Mouse (Mus musculus) spleen, adult 2 months (tissue): ENCODE data around the gene Mapk3. TPM values are rescaled to one million over a fixed set of nuclear protein-coding genes. Genes with fewer than 3 reads are reported as not detected.
A peak's percentile ranks its signal among the peaks of the same experiment; 100 is the strongest.

Experiments used
- DNase-seq, 2 experiments: peaks; one replicate each; pipeline versions ENCODE4 v3.0.0 to v3.0.0-alpha.2; 2012 to 2021; ENCODE audit warnings: low spot score in 2 of 2, low read depth in 1 of 2
- H3K27ac ChIP-seq: fragments of 200-500 bp; 2 replicates; pipeline ENCODE4 v1.5.1; 2012; ENCODE audit warnings: low read length, inconsistent platforms; ENCODE audit not compliant: insufficient read depth
- H3K27me3 ChIP-seq: fragments of 200-500 bp; 2 replicates; pipeline ENCODE4 v1.6.1; 2012; ENCODE audit warnings: mild to moderate bottlenecking, moderate library complexity, low read length, inconsistent platforms; ENCODE audit not compliant: control insufficient read depth, insufficient read depth
- H3K36me3 ChIP-seq: fragments of 200-500 bp; 2 replicates; pipeline ENCODE4 v1.6.1; 2012; ENCODE audit warnings: mild to moderate bottlenecking, low read length, inconsistent platforms; ENCODE audit not compliant: control insufficient read depth, insufficient read depth
- H3K4me1 ChIP-seq: fragments of 200-500 bp; 2 replicates; pipeline ENCODE4 v1.6.1; 2011; ENCODE audit warnings: inconsistent platforms; ENCODE audit not compliant: control insufficient read depth, insufficient read depth, insufficient read length
- H3K4me3 ChIP-seq: fragments of 200-500 bp; 2 replicates; pipeline ENCODE4 v1.5.1; 2011; ENCODE audit warnings: mild to moderate bottlenecking, inconsistent platforms; ENCODE audit not compliant: insufficient read depth, insufficient read length; ENCODE audit errors: extremely low read depth
- CTCF ChIP-seq: fragments of 200-500 bp; IDR thresholded peaks from 2 replicates; pipeline ENCODE4 v1.5.1; 2011; ENCODE audit warnings: mild to moderate bottlenecking, inconsistent platforms; ENCODE audit not compliant: insufficient read depth, insufficient read length, insufficient replicate concordance; ENCODE audit errors: extremely low read depth
- POLR2A ChIP-seq: fragments of 200-500 bp; IDR thresholded peaks from 2 replicates; pipeline ENCODE4 v1.6.1; 2011; ENCODE audit warnings: low read depth, low read length, inconsistent platforms
- WGBS: fragments of 180-500 bp; shearing (Covaris S2); methylation state at CpG from one replicate; pipeline ENCODE4 v1.1.7; 2018; 5-methylcytosine and 5-hydroxymethylcytosine counted together
- polyA plus RNA-seq: library from polyadenylated mRNA; depleted of rRNA; stranded (reverse); fragments of >200 nt; gene quantifications from 2 replicates; pipeline ENCODE4 v1.2.3, GENCODE M21; 2012

Gene Mapk3
- polyA plus RNA-seq, 1 experiment, result 108 TPM

- H3K4me3 ChIP-seq, result peak within 1 kb of the TSS; percentile 95
- no peak for DNase-seq
- H3K27ac ChIP-seq, result peak within 1 kb of the TSS; percentile 97
- H3K4me1 ChIP-seq, result peaks cover 9% of the 10 kb centered on the region; the same call in 1 of the 2 replicates
- 38% methylated on average over 20 of the region's 21 CpGs for WGBS
- no peak for TF ChIP-seq CTCF
- TF ChIP-seq POLR2A, result no peak
- no peaks in the 10 kb centered on the region for H3K27me3 ChIP-seq
- peaks cover 16% of the 10 kb centered on the region for H3K36me3 ChIP-seq
Measured at GRCm38 (mm10) chr7:126797411-126798126, 38.2 kb downstream of the Mapk3 start, which contains the start of gene Fam57b. Gene Fam57b (plus strand): TSS chr7:126797668.

- TF ChIP-seq CTCF (no peak), POLR2A (no peak)
- Histone ChIP-seq H3K4me1 (peaks cover 9% of the 10 kb centered on the region; the same call in 1 of the 2 replicates), H3K36me3 (peaks cover 16% of the 10 kb centered on the region), H3K27me3 (no peaks in the 10 kb centered on the region), H3K27ac (peak overlapping the region; percentile 97), H3K4me3 (peak overlapping the region; percentile 95)
- WGBS, result 2% methylated on average over 40 of the region's 40 CpGs
- DNase-seq, result peak in 1 of 2 experiments; percentile 28
Measured at GRCm38 (mm10) chr7:126798127-126799049, 39.0 kb downstream of the Mapk3 start.

GRCm38 (mm10) chr7:126799050-126799467 lies 39.7 kb downstream of the Mapk3 start:
- Histone ChIP-seq H3K27me3 (no peaks in the 10 kb centered on the region), H3K27ac (peak overlapping the region; percentile 97), H3K36me3 (peaks cover 16% of the 10 kb centered on the region), H3K4me3 (peak overlapping the region; percentile 95), H3K4me1 (peaks cover 9% of the 10 kb centered on the region; the same call in 1 of the 2 replicates)
- TF ChIP-seq CTCF (no peak), POLR2A (peak; percentile 97)
- WGBS, result 1% methylated on average over 29 of the region's 36 CpGs
- peak; percentile 96 to 97 for DNase-seq

- peak in 1 of 2 experiments; percentile 31 for DNase-seq
- WGBS, result 8% methylated on average over 37 of the region's 38 CpGs
- peak overlapping the region; percentile 69 for H3K4me3 ChIP-seq
Measured at GRCm38 (mm10) chr7:126799468-126800268, 40.3 kb downstream of the Mapk3 start.

GRCm38 (mm10) chr7:126800269-126801056 lies 41.1 kb downstream of the Mapk3 start:
- H3K27ac ChIP-seq, result peak overlapping the region; percentile 90; the same call in 1 of the 2 replicates
- 80% methylated on average over 5 of the region's 5 CpGs for WGBS

More at GRCm38 (mm10) chr7:126799468-126800268, 40.3 kb downstream of the Mapk3 start:
- TF ChIP-seq CTCF, result peak; percentile 44; the same call in 1 of the 2 replicates
- peak; percentile 57 for TF ChIP-seq POLR2A
- peaks cover 16% of the 10 kb centered on the region for H3K36me3 ChIP-seq
- H3K27me3 ChIP-seq, result no peaks in the 10 kb centered on the region
- peak overlapping the region; percentile 90 for H3K27ac ChIP-seq
- peaks cover 9% of the 10 kb centered on the region; the same call in 1 of the 2 replicates for H3K4me1 ChIP-seq

More at GRCm38 (mm10) chr7:126800269-126801056, 41.1 kb downstream of the Mapk3 start:
- H3K4me3 ChIP-seq, result no peak overlapping the region
- no peak for DNase-seq
- no peaks in the 10 kb centered on the region for H3K27me3 ChIP-seq
- TF ChIP-seq CTCF (no peak), POLR2A (no peak)
- H3K4me1 ChIP-seq, result peaks cover 9% of the 10 kb centered on the region; the same call in 1 of the 2 replicates
- H3K36me3 ChIP-seq, result peaks cover 13% of the 10 kb centered on the region
